Mouse (Mus musculus) urinary bladder, adult 2 months (tissue): ENCODE measurements at regions not wholly inside any gene's neighbourhood (a gene's known extent, or its start where the extent isn't known, plus 50 kb on each side); places are given as distances from the start of the nearest gene placed in this dataset.
A peak's percentile ranks its signal among the peaks of the same experiment; 100 is the strongest.

Source experiments
- DNase-seq: peaks from one replicate; pipeline ENCODE4 v3.0.0; 2022; ENCODE audit warnings: low spot score

- DNase-seq: no peak
These were observed 428.3 kb downstream of the Matn1 start for GRCm38 (mm10) chr4:131372517-131372916.

DNA sequence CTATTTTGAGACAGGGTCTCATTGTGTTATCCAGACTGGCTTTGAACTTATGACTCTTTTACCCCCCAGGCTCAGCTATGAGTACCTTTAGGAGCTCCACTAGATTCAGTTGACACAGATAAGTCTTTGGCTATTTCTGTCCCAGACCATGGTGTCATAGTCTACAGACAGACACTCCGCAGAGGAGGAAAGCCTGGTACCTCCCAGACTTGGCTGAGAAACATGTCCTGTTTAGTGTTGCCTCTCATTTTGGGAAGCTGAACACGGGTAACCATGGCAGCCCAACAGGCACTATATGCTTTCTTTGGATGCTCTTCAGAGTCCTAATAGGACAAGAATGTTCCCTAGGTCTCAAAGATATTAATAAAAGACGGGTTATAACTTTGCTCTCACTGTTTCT lies 429.0 kb downstream of the Matn1 start:
- no peak for DNase-seq

DNA sequence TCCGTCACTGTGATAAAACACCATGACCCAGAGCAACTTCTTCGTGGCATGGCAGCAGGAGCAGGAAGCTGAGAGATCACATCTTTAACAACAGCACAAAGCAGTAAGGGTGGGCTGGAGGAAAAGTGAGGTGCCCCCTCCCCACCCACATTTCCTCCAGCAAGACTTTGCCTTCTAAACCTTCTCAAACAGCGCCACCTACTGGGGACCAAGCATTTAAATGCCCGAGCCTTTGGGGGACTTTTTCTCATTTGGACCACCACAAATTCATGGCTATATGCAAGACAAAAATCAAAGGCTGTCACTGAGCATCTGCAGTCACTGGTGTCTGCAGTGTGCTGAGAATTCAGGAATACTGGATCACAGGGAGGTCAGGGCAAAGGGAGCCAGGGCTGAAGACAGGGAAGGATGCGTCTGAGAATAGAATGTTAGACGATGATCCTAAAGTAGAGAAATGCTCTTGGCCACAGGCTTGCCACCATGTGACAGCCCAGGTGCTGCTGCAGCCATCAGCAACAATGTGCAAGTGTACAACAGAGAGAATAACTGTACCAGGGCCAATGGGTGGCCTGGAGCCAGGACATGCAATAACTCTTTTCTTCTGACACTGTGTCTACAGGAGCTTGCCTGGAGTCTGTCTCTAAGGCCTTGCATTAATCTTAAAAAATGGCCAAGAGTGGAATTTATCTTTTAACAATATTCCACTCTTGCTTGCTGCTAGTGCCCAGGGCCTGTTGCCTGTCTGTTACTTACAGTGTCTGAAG lies 430.5 kb downstream of the Matn1 start:
- no peak for DNase-seq

DNA sequence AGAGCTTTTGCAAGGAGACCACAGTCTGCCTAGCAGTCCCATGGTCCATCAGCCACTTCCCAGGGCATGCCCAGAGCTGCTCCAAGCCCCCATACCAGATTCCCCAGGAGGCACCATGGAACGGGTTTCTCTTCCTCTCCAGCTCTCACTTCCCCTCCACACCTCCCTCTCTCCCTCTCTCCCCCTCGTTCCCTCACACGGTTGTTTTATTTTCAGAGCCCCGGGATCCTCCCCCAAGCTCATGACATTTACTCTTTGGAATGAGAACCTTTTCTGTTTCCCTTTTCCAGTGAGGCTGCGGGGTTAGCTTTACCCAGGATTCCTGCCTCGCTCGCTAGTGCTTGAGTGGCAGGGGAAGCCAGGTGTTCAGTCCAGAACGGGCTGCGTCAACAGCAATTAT lies 436.9 kb downstream of the Matn1 start:
- DNase-seq: no peak

DNA sequence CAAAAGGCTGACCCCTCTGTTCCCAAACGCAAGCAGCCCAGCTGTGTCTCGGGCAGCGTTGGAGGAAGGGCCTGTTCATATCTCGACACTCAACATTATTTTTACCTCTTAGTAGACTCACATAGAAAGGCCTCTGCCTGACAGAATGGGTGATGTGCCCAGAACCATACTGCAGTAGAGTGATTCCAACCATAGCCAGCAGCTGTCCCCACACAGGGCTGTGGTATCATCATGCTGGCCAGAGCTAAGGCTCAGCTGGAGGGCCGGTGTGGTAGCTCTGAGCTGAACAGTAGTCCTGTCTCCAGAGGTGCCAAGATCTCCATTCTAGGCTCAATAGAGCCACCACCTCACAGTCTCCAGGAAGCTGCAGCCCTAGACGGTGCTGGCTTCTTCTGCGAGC lies 437.3 kb downstream of the Matn1 start:
- DNase-seq: no peak

DNA sequence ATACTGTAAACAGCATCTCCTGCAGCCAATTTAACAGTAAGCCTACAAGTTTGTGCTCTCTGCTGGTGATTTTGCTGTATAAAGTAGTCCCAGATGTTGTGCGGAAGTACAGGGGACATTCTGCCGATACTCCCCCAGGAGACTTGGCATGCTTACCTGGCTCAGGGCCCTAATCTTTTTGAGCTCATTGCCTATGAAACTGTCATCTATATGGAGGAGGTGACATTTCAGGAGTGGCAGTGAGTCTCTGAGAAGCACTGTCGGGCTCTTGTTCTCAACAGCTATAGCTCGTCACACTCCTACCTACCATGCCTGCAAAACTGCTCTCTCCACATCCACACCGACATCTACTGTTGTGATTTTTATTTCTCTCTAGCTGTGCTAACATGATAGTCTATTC lies 439.7 kb downstream of the Matn1 start:
- DNase-seq: no peak

DNA sequence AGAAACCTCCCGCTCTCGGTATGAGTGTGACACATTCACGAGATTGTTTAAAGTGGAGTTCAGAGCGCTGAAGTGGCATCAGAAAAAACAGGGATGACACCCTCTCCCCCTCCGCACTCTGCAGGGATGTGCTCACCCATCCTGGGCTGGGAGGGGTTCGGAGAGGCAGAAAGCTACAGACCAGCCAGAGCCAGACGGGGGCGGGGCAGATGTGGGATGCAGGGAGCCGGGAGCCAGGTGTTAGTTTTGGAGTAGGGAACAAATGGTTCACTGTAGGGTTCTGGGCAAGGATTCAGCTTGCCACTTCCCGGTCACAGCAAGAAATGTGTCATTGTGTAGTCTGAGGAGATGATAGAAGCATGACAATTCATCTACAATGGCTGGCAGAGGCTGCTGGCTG lies 442.8 kb downstream of the Matn1 start:
- DNase-seq: no peak

GRCm38 (mm10) chr4:131391119-131391923 lies 446.8 kb downstream of the Ptpru start:
- DNase-seq: no peak

GRCm38 (mm10) chr4:131391924-131392297 lies 446.2 kb downstream of the Ptpru start:
- DNase-seq: no peak

GRCm38 (mm10) chr4:131392478-131392877 lies 445.6 kb downstream of the Ptpru start:
- no peak for DNase-seq

DNA sequence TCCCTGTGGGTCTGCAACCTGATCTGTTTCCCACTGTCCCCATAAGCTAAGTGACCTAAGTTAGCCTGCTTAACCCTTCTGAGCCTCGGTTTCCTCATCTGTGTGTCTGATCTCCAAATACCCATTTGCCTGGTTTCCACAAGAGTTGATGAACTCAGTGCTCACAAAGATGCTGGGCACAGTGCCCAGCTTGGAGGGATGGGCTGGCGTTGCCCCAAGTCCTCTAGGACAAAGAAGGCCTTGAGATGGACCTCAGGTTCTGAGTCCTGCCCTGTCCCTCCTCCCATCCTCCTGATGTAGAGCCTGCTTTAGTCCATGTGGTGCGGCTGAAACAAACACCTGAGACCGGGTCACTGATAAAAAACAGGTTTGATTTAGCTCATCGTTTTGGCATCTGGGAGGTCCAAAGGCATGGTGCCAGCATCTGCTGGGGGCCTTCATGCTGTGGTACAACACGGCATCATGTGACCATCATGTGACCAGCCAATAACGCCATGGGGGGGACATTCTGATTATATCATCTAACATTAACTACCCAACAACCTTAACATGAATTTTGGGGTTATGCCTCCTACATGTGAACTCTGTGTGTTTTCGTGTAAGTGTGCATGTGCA lies 441.8 kb downstream of the Ptpru start:
- no peak for DNase-seq

GRCm38 (mm10) chr4:131397161-131397560 lies 440.9 kb downstream of the Ptpru start:
- no peak for DNase-seq

DNA sequence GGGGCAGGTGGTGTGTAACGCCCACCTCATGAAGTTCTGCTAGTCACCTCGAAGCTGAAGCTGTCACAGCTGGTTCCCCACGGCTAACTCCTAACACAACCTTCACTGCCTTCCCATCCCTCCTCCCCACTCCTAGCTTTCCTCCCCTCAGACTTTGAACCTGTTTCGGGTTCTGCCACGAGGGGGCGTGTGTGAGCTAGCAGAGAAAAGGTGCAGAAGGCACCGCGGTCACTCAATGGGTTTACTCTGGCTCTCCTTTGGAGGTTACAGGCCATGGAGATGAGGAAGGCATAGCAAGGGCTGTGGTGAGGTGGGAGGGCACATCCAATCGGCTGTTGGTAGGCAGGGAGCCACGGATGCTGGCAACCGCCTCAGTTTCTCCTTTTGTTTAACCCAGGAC lies 437.3 kb downstream of the Ptpru start:
- DNase-seq: peak; percentile 72

DNA sequence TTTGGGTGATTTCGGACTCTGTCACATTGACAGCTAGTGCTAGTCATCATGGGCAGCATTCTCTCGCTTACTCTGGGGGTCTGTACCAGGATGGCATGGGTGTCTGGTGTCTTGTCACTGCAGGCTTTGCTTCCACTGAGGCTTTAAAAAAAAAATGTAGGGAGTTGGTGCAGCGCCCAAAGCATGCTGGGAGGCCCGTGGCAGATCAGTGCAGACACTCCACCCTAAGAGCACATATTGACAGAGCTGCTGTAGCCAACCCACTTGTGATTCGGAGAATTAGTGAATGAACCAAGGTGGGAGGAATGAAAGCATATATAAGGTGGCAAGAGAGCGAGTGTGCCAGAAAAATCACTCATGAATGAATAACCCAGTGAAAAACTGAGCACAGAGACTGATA lies 436.8 kb downstream of the Ptpru start:
- no peak for DNase-seq

GRCm38 (mm10) chr4:131405376-131406017 lies 432.6 kb downstream of the Ptpru start:
- DNase-seq: no peak

GRCm38 (mm10) chr4:131407464-131407863 lies 430.6 kb downstream of the Ptpru start:
- no peak for DNase-seq

GRCm38 (mm10) chr4:131408644-131409043 lies 429.4 kb downstream of the Ptpru start:
- no peak for DNase-seq

- DNase-seq: no peak
These were observed 428.3 kb downstream of the Ptpru start for GRCm38 (mm10) chr4:131409805-131410204.

- DNase-seq: no peak
These were observed 426.2 kb downstream of the Ptpru start for GRCm38 (mm10) chr4:131411936-131412335.

DNA sequence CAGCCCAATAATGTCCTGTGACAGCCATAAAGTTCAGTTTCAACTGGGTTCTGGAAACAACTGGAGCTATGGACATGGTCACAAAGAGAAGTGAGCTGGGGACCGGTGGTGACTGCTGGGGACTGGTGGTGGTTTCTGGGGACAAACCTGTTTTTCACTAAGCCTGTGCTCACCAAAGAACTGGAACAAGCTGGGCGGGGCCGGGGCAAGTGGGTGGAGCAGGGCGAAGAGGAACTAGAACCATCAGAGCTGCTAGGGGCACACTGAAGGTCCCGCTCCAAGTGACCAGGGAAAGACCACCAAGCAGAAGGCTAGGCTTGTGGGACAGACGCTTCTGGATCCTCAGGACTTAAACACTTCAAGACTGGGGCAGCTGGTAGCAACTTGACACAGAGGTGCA lies 424.7 kb downstream of the Ptpru start:
- no peak for DNase-seq

DNA sequence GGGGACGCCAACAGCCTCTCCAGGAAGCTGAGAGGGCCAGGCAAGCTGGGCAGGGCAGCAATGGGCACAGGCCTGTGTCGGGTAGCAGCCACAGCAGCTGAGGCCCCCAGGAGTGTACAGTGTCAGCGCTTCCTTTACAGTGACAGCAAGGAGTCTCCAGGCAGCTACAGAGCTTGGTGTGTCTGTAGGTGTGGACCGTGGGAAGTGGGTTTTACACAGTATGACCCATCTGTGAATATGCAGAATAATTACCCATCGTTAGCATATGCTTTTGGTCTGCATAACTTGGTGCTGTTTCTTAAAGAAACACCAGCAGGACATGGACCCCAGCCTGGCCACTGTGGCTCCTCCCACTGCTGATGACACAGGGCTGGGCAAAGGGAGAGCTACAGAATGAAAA lies 422.6 kb downstream of the Ptpru start:
- no peak for DNase-seq

GRCm38 (mm10) chr4:131416209-131416608 lies 421.9 kb downstream of the Ptpru start:
- no peak for DNase-seq
